Mouse (Mus musculus) adrenal gland (tissue): ENCODE data around the gene Nmrk1.

Experiments used
- intact Hi-C: fragments of 180-260 bp; cut with DNase I; formaldehyde crosslinking; loops from one replicate; pipeline ENCODE4 v1.15.1; 2025

Nmrk1 gene

GRCm38 (mm10) chr19:18614337-18614736 lies 17.4 kb upstream of the Nmrk1 start:
- intact Hi-C loops, result no loop called here

GRCm38 (mm10) chr19:18615680-18616240 lies 16.0 kb upstream of the Nmrk1 start:
- intact Hi-C loops, result no loop called here

GRCm38 (mm10) chr19:18617504-18617903 lies 14.2 kb upstream of the Nmrk1 start:
- intact Hi-C loops, result no loop called here

- intact Hi-C loops, result no loop called here
These were observed 12.7 kb upstream of the Nmrk1 start for GRCm38 (mm10) chr19:18619060-18619459.

GRCm38 (mm10) chr19:18619691-18620090 lies 12.1 kb upstream of the Nmrk1 start:
- intact Hi-C loops, result no loop called here

- intact Hi-C loops, result no loop called here
These were observed 7.9 kb upstream of the Nmrk1 start for GRCm38 (mm10) chr19:18623894-18624293.

GRCm38 (mm10) chr19:18629589-18629988 lies 2.2 kb upstream of the Nmrk1 start:
- intact Hi-C loops, result no loop called here

- intact Hi-C loops, result no loop called here
These were observed 1.3 kb upstream of the Nmrk1 start for GRCm38 (mm10) chr19:18630221-18631119.

GRCm38 (mm10) chr19:18631161-18631643 lies 548 bp upstream of the Nmrk1 start:
- intact Hi-C loops, result no loop called here

- intact Hi-C loops, result no loop called here
These were observed 758 bp downstream of the Nmrk1 start for GRCm38 (mm10) chr19:18632231-18633185.

GRCm38 (mm10) chr19:18637954-18638353 lies 6.2 kb downstream of the Nmrk1 start:
- intact Hi-C loops, result loop anchor here (5.0 kb wide), 2 partner anchors 44 to 74 kb away; partner anchors contain the start of gene D030056L22Rik

- intact Hi-C loops, result loop anchor here (5.0 kb wide), 2 partner anchors 43 to 73 kb away; partner anchors contain the start of gene D030056L22Rik
These were observed 7.2 kb downstream of the Nmrk1 start for GRCm38 (mm10) chr19:18638949-18639348.

- intact Hi-C loops, result loop anchor here (5.0 kb wide), 2 partner anchors 43 to 73 kb away; partner anchors contain the start of gene D030056L22Rik
These were observed 7.8 kb downstream of the Nmrk1 start for GRCm38 (mm10) chr19:18639552-18639951.

GRCm38 (mm10) chr19:18641001-18641400 lies 9.3 kb downstream of the Nmrk1 start:
- intact Hi-C loops, result no loop called here

- intact Hi-C loops, result no loop called here
These were observed 11.7 kb downstream of the Nmrk1 start for GRCm38 (mm10) chr19:18643411-18643810.

- intact Hi-C loops, result no loop called here
These were observed 12.3 kb downstream of the Nmrk1 start for GRCm38 (mm10) chr19:18644084-18644483.

- intact Hi-C loops, result no loop called here
These were observed 14.6 kb downstream of the Nmrk1 start for GRCm38 (mm10) chr19:18646397-18646796.

- intact Hi-C loops, result no loop called here
These were observed 15.2 kb downstream of the Nmrk1 start for GRCm38 (mm10) chr19:18646853-18647420.

- intact Hi-C loops, result no loop called here
These were observed 16.2 kb downstream of the Nmrk1 start for GRCm38 (mm10) chr19:18647775-18648557.

- intact Hi-C loops, result no loop called here
These were observed 16.8 kb downstream of the Nmrk1 start for GRCm38 (mm10) chr19:18648558-18648945.
